In the genomic region with DNA sequence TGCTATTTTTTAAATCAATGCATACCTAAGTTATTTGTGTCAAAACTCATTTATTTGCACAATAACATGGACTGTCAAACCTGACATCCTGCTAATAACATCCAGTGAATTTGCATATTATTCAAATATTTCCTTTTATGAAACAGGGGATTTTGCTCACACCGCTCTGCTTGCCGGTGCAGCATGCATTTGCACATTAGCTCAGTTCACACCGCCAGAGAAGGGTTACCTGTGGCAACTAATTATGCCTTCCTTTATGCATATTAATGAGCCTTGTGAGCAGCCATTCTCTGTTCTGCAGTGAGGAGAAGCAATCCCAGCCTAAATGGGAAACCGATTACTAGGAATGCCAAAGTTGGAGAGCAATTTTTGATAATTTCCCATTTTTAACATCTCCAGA, we compare ENCODE assay signal across 28 mouse cellular contexts.
DNase-seq lines count a peak whose midpoint lies in the region; ATAC-seq lines count a peak whose summit lies in the region.
"Had no signal": no experiment of that assay in that cellular context is flagged by ENCODE, and none has a peak within 500 bp of the region (broad histone marks: within the 10 kb centered on the region; RNA-seq: fewer than 3 reads in every experiment).

No protein-coding gene starts in this region.

- no peak overlapping the region for H3K27ac ChIP-seq in hindbrain, embryonic 15.5 days (replicated peaks)
- H3K27ac ChIP-seq in hindbrain, embryonic 11.5 days (ENCODE audit: low read depth, low read length), result no peak overlapping the region
- H3K27ac ChIP-seq in forebrain, embryonic 16.5 days (ENCODE audit: low read length), result no peak overlapping the region
- H3K27ac ChIP-seq in midbrain, embryonic 15.5 days, result peak overlapping the region; percentile 65; the same call in 1 of the 2 replicates
- H3K27ac ChIP-seq: kidney, embryonic 15.5 days; liver, embryonic 14.5 days; neural tube, embryonic 15.5 days had no signal

- H3K4me2 ChIP-seq in hindbrain, embryonic 15.5 days, result no peak overlapping the region
- no peak overlapping the region for H3K4me2 ChIP-seq in hindbrain, embryonic 11.5 days (replicated peaks; ENCODE audit: low read depth, low read length)
- no peak overlapping the region for H3K4me2 ChIP-seq in forebrain, embryonic 16.5 days (ENCODE audit: low read length)
- no peak overlapping the region for H3K4me2 ChIP-seq in midbrain, embryonic 15.5 days
- H3K4me2 ChIP-seq: heart, embryonic 11.5 days; kidney, embryonic 15.5 days; lung, embryonic 14.5 days; neural tube, embryonic 15.5 days had no signal

- H3K9ac ChIP-seq in hindbrain, embryonic 15.5 days, result no peak overlapping the region
- H3K9ac ChIP-seq in hindbrain, embryonic 11.5 days (ENCODE audit: low read depth, low read length), result no peak overlapping the region
- no peak overlapping the region for H3K9ac ChIP-seq in forebrain, embryonic 16.5 days (replicated peaks; ENCODE audit: low read depth, low read length)
- no peak overlapping the region for H3K9ac ChIP-seq in midbrain, embryonic 15.5 days
- H3K9ac ChIP-seq: kidney, embryonic 15.5 days; liver, embryonic 14.5 days; lung, embryonic 14.5 days; neural tube, embryonic 15.5 days had no signal

- DNase-seq in hindbrain, embryonic 11.5 days (ENCODE audit: low spot score), result no peak
- peak; percentile 26 for DNase-seq in brain, embryonic 18.5 days (ENCODE audit: low read depth, low spot score)
- no peak for DNase-seq in neural tube, embryonic 10.5 days (ENCODE audit: extremely low spot score, low spot score)
- no peak for DNase-seq in gastrocnemius, postnatal 10 days
- DNase-seq in adrenal gland, adult 8-10 months, result no peak
- DNase-seq: adrenal gland, adult 2 months; B cell, adult 2 months; cerebellum, adult 11-12 months; cerebellum, postnatal 10 days; gastrocnemius, postnatal 36 days; heart, adult 18-20 months; heart, postnatal 36 days; kidney, adult 18-20 months; kidney, postnatal 25 days; liver; lung, embryonic 14.5 days; retina, postnatal 1 day; right cerebral cortex, postnatal 14 days; thymus, postnatal 4 days had no signal

- 34% methylated on average over 4 of the region's 4 CpGs for WGBS in hindbrain, embryonic 15.5 days
- WGBS in hindbrain, embryonic 11.5 days, result 71% methylated on average over 4 of the region's 4 CpGs
- WGBS in forebrain, embryonic 16.5 days, result 17% methylated on average over 4 of the region's 4 CpGs
- 36% methylated on average over 4 of the region's 4 CpGs for WGBS in midbrain, embryonic 15.5 days

- H3K4me1 ChIP-seq in hindbrain, embryonic 15.5 days (replicated peaks), result 0 out of 2 replicates have a peak, but pooled peaks cover 6% of the 10 kb centered on the region
- H3K4me1 ChIP-seq in hindbrain, embryonic 11.5 days (replicated peaks; ENCODE audit: control insufficient read depth, insufficient read depth, low read length), result no peaks in the 10 kb centered on the region
- H3K4me1 ChIP-seq in forebrain, embryonic 16.5 days (replicated peaks; ENCODE audit: control insufficient read depth, insufficient read depth, low read length), result 0 out of 2 replicates have a peak, but pooled peaks cover 7% of the 10 kb centered on the region
- H3K4me1 ChIP-seq in midbrain, embryonic 15.5 days, result peaks cover 5% of the 10 kb centered on the region; the same call in 1 of the 2 replicates
- H3K4me1 ChIP-seq: kidney, embryonic 15.5 days; neural tube, embryonic 15.5 days had no signal

- H3K4me3 ChIP-seq in hindbrain, embryonic 15.5 days, result no peak overlapping the region
- H3K4me3 ChIP-seq in hindbrain, embryonic 11.5 days (ENCODE audit: low read depth, low read length), result no peak overlapping the region
- H3K4me3 ChIP-seq in forebrain, embryonic 16.5 days (replicated peaks; ENCODE audit: low read length), result no peak overlapping the region
- H3K4me3 ChIP-seq in midbrain, embryonic 15.5 days, result no peak overlapping the region
- H3K4me3 ChIP-seq: kidney, embryonic 15.5 days; neural tube, embryonic 15.5 days had no signal

- H3K9me3 ChIP-seq in hindbrain, embryonic 15.5 days, result no peaks in the 10 kb centered on the region
- H3K9me3 ChIP-seq in hindbrain, embryonic 11.5 days (ENCODE audit: control insufficient read depth, low read length), result no peaks in the 10 kb centered on the region
- no peaks in the 10 kb centered on the region for H3K9me3 ChIP-seq in forebrain, embryonic 16.5 days (ENCODE audit: control insufficient read depth, low read length)
- no peaks in the 10 kb centered on the region for H3K9me3 ChIP-seq in midbrain, embryonic 15.5 days
- H3K9me3 ChIP-seq: kidney, embryonic 15.5 days; neural tube, embryonic 15.5 days had no signal

- ATAC-seq in hindbrain, embryonic 15.5 days (ENCODE audit: low FRiP score, low read depth), result peak; percentile 79; the same call in 1 of the 2 replicates
- no peak for ATAC-seq in hindbrain, embryonic 11.5 days (ENCODE audit: low FRiP score)
- peak; percentile 92 for ATAC-seq in forebrain, embryonic 16.5 days
- peak; percentile 89 for ATAC-seq in midbrain, embryonic 15.5 days (replicated peaks)
- ATAC-seq: activated CD4-positive, CD25-positive, alpha-beta regulatory T cell, adult 4 months; inflammation-experienced regulatory T-cells, adult 6 months had no signal

- H3K36me3 ChIP-seq in hindbrain, embryonic 15.5 days, result no peaks in the 10 kb centered on the region
- no peaks in the 10 kb centered on the region for H3K36me3 ChIP-seq in hindbrain, embryonic 11.5 days (ENCODE audit: control insufficient read depth, insufficient read depth, low read length)
- H3K36me3 ChIP-seq in forebrain, embryonic 16.5 days (ENCODE audit: control insufficient read depth, insufficient read depth), result no peaks in the 10 kb centered on the region
- H3K36me3 ChIP-seq in midbrain, embryonic 15.5 days (replicated peaks), result no peaks in the 10 kb centered on the region
- H3K36me3 ChIP-seq: kidney, embryonic 15.5 days; neural tube, embryonic 15.5 days had no signal

- no peaks in the 10 kb centered on the region for H3K27me3 ChIP-seq in hindbrain, embryonic 15.5 days
- no peaks in the 10 kb centered on the region for H3K27me3 ChIP-seq in hindbrain, embryonic 11.5 days (ENCODE audit: control insufficient read depth, insufficient read depth, low read length)
- no peaks in the 10 kb centered on the region for H3K27me3 ChIP-seq in forebrain, embryonic 16.5 days (replicated peaks; ENCODE audit: control insufficient read depth, insufficient read depth, low read length)
- H3K27me3 ChIP-seq in midbrain, embryonic 15.5 days (replicated peaks), result no peaks in the 10 kb centered on the region; the same call in 1 of the 2 replicates
- H3K27me3 ChIP-seq: kidney, embryonic 15.5 days; neural tube, embryonic 15.5 days had no signal
